Mouse (Mus musculus): ENCODE measurements around the gene Parm1.

The Parm1 gene

DNA sequence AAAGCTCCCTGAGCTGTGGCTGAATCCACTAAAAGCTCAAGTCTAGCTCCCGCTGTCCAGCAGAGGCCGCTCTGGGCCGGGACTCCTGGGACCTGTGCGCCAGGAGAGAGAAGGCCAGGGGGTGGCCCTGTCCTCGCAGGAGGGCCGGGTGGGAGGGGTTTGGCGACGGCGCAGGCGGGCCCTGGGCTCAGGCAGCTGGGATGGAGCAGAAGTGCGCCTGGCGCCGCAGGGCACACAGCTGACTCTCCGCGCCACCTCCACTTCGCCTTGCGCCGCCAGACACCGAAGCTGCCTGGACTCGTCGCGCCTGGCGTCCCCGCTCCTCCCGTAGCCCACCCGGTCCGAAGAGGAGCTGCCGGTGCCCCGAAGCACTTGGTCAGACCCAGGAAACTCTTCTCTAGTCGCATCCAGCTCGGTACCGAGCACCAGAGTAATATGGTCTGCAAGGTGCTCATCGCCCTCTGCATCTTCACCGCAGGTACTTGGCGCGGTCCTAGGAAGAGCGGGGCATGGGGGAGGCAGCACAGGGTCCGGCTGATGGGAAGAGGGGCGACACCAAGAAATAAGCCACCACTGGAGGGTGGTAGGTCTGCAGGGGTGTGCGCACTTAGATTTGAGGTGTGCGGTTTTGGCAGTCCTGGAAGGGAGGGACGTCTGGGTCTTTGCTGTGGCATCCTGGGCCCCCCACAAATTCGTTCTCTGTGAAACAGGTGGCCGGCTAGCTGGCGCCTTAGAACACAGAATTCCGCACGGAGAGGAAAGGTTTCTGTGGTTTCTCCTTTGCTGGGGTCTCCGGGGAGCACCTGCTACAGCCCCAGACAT, at the start of gene Parm1:
Gene Parm1, plus strand, starts transcription at position 136 of the 822 bp plus-strand sequence.
- peak; percentile 74 to 77 for DNase-seq

DNA sequence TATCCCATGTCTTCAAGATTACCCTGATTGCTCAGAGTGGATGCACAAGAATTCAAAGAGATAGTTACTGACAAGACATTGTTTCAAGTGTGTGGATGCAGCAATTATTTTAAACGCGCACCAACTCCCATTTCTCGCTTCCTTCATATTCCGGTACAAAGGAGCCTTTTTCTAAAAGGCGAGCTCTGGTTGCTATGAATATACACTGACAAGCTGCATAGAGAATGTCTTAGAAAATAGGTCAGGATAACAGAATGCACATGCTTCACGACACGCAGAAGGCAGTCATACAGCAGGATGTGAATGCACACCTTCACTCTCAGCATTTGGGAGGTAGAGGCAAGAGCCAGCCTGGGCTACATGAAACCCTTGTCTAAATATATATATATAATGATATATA, 42.2 kb upstream of the Parm1 start:
- DNase-seq, result no peak

DNA sequence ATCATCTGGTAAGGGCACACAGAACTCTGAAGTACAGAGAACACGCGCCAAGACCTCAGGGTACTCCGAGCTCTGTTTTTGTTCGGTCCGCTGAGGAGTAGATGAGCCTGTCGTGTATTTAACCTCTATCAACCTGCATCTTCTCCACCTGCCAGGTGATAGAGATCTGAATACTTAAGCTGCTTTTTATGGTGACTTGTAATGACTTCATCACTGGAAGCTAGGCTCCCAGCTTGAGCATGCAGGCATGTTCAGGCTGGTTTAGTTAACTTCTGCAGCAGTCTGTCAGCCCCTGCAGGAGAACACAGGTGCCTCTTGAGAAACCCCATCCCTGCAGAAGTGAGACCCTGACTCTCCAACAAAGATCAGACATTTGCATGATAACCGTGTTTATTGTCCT, 40.6 kb upstream of the Parm1 start:
- no peak for DNase-seq

DNA sequence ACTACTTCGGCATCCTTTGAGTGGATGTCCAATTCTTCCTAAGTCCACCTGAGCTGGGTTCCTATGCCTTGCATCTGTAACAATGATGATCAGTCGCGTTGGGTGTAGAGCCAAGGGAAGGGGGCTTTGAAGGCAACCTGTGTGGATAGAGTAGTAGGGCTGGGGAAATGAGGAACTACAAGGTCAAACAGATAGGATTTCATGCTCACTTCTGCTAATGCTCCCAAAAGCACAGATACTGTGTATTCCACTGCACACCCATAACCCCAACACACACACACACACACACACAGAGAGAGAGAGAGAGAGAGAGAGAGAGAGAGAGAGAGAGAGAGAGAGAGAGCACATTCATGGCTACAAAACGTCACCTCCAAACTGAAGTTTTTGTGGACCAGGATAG, 38.7 kb upstream of the Parm1 start:
- DNase-seq, result no peak

DNA sequence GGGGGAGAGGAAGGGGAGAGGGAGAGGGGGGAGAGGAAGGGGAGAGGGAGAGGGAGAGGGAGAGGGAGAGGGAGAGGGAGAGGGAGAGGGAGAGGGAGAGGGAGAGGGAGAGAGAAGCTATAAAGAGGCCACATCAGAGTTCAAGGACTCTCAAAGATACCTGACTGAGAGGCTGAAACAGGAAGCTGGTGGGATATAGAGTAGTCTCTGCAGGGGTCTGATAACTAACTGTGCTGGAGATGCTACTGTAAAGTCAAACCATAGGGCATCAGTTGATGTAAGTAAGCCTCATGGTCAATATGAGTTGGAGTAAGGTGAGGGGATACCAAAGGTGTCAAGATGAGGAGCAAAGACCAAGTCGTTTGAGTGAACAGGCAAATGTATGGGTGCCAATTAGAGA, 37.3 kb upstream of the Parm1 start:
- no peak for DNase-seq

DNA sequence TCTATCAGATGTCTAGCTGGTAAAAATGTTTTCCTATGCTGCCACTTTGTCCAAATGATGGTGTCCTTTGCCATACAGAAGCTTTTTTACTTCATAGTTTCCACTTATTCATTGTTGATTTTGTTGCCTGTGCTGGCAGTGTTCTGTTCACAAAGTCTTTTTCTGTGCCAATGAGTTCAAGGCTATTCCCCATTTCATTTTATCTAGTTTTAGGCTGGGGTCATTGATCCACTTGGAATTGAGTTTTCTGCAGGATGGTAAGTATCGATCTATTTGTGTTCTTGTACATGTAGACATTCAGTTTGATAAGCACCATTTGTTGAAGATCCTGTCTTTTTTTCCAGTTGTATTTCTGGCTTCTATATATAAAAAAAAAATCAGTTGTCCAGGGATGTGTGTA, 33.1 kb upstream of the Parm1 start:
- DNase-seq, result no peak

DNA sequence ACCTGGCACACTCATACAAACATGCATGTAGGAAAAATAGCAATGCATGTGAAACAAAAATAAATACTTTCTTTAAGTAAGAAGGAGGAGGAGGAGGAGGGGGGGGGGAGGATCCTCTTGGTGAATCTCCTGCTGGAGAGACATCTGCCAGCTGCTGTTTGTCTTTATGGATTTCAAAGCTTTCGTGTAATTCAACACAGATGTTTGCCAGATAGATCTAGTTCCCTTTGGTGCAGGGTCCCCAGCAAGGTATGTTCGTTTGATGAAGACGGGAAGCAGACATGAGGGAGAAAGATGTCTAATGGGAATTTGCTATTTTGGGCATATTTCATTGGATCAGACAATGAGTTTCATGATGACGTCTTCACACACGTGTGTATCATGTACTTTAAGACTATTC, 23.0 kb upstream of the Parm1 start:
- no peak for DNase-seq

DNA sequence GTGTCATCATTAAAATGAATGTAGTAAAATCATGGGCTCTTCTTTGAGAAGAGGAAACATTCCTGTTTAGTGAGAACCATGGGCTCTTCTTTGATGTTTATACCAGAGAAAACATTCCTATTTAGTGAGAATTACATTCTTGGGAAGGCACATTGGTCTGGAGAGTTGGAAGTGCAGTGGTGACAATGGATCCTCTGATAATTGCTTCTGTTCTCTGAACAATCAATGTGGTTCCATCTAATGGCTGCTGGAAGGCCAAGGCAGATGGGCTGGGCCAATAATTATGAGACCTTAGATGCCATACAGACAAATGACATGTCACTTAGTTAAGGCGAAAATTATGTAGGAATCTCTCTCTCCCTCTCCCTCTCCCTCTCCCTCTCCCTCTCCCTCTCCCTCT, 16.1 kb upstream of the Parm1 start:
- DNase-seq, result no peak

DNA sequence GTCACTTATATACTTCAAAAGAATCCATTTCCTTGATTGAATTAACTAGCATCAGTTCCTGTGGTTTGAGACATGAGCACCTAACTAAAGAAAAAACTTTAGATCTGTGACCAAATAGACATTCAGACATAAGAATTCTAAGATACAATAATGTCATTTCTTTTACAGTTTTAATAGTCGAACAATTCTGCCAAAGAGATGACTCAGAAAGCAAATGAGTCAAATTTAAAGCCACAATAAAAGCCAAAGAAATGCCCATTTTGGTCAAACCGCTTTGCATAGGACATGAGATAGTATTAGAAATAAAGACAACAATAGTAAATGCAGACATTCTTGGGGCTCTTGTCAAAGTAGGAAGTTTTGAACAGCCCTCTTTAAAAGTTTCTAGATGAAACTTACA, 15.0 kb upstream of the Parm1 start:
- DNase-seq, result no peak

DNA sequence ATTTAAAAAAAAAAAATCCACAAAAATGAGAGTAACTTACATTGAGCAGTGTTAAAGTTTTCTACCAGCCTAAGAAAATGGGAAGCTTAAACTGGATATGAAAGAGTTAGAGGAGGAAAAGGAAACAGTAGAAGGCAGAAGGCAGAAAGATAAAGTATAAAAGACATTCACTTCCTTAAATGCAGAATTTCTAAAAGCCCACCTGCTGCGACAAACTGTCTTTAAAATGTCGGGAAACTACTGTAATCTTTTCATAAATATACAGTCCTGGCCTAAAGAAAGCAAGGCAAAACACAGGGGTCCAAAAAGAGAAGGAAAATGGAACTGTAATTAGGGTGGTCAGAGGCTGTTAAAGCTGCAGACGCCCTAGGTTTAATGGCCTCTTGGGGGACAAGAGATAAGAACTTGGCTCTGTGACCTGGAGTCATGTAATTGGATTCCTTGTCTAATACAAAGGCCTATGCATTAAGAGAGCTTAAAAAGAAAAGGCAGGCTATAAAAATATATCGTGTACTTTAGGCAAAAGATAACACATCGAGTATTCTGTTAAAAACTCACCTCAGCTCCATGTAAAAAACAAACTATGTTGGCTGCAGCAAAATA, 13.0 kb upstream of the Parm1 start:
- no peak for DNase-seq

DNA sequence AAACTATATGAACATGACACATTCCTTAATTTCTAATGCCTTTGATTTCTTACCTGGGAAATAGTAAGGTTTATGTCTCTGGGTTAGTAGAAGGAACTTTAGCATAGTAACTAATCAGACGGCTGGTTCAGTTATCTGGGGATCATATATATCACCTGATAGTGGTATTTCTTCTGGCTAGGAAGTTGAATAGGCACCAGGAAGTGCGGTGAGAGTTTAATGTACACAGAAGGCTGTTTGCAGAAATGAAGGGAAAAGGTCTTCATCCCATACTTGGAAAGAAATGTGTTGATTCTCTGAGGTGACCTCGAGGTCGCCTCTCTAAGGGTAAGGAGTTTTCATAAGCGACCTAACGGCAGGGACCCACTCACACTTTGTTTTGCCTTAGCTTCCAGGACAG, 338 bp upstream of the Parm1 start:
- DNase-seq, result no peak

DNA sequence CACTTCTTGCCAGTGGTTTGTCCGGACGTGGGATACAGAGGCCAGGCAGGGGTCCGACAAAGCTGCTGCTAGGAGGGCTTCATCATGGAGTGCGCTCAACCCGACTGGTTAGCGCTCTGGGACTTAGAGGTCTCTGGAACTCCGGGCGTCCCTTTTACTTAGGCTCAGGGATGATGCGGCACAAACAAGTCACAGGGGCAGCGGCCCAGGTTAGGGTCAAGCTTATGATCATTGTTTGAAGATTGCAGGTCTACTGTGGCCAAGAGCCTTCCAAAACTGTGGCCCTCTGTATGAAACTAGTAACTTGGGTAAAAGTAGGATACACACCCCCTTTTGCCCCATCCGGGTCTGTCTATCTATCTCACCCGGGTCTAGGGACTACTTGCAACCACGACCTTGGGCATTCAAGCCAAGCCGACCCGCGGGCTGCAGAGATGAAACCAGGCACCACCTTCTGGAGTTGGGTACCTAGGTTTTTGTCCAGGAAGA, 931 bp downstream of the Parm1 start:
- DNase-seq, result peak in 1 of 2 experiments; percentile 4

DNA sequence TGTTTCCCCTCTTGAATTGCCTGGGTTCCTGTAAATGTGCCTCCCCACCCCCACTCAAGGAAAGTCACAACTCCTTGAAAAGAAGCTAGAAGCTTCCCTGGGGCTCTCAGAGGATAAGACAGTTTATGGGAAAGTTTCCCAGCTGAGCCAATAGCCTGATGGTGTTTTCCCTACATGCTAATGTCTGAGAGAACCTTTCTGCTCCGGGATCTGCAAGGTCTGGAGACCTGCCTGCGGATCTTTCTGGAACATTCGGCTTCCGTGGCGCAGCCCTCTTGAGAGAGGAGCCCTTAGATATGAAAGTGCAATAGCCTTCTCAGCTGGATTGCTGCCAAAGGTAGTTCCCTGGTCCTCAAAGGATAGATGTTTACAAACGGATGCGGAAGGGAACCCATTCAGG, 1.5 kb downstream of the Parm1 start:
- DNase-seq, result peak; percentile 20 to 25

DNA sequence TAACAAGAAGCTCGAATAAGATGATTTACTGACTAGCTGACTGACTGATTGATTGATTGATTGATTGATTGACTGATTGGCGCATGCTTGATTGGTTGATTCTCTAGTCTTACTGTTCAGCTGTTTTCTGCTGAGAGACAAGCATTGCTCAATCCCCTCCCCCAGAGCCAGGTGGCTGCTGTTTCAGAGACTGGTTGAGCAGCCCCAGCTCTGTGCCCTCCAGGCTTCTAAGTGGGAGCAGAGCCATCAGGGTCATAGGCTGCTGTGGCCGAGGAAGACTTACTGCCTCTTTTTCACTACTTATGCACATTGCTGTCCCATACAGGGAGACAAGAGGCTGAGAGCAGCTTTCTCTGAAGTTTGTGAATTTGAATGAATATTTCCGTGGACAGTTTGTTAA, 2.1 kb downstream of the Parm1 start:
- DNase-seq, result peak; percentile 14 to 20

DNA sequence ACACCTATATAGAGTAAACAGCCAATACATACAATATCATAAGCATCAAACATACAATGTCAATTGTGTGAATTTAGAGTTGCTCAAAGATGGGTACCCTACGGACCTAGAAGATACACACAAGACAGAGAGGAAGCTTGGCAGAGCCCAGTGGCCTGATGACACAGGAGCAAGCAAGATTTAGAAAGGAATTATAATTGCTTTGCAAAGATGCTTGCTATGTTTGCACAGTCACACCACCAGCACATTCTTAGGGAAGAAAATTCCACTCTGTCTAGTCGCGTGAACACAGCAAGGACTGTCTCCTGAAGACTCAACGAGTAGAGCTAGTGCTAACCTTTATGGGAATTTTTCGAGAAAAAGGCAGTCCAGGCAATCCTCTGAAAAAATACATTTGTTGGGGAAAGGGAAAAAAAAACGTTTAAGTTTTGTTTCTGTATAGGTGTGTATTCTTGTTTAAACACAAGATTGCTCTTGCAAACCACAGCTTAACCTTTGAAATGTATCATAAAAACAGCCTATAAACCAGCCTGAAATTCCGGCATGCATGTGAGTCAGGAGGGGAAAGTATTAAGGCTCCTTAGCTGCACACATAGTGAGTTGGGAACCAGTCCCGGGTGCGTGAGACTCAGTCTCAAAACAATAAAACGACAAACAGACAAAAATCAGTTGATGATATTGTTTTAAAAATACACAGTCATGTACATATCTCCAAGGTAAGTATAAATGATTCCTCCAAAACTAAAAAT, 15.5 kb downstream of the Parm1 start:
- no peak for DNase-seq

DNA sequence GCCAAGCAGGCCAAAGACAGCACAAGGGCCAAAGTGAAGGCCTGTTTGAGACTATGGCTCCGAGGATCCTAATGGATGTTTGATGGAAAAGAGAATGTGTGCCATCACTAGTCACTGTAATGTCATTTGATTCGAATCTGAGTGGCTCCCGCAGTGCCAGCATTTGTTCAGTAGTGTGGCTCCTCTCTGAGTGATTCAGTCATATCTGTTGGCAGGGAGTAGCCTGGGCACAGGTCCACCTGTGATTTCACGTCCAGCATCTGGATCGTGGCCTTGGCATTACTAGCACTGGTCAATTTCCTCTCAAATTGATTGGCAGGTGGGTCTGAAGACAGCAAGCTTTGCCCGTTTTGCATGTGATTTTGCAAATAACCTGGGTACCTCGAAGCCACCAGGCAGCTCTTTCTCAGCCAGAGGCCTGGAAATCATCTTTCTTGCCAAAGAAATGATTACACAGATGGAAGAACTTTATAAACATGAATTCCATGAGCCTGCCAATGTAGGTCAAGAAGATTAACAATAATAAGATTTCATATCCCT, 41.7 kb downstream of the Parm1 start:
- DNase-seq, result peak; percentile 85 to 86

DNA sequence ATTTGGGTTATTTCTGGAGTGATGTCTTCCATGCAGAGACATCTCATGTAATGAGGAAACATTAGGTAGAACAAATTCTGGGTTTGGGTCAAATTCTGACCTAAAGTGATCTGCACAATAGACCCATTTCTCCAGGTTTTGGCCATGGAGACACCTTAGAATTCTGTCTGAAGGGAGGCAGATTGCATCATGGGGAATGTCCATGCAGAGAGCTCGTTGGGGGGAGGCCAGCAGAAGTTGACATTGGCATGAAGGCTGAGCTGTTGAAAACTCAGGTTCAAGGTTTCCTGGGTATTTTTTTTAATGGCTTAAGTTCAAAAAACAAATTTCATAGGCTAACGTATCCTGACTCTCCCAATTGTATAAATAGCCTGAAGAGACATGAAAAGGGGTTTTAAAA, 42.3 kb downstream of the Parm1 start:
- DNase-seq, result peak; percentile 19 to 20

DNA sequence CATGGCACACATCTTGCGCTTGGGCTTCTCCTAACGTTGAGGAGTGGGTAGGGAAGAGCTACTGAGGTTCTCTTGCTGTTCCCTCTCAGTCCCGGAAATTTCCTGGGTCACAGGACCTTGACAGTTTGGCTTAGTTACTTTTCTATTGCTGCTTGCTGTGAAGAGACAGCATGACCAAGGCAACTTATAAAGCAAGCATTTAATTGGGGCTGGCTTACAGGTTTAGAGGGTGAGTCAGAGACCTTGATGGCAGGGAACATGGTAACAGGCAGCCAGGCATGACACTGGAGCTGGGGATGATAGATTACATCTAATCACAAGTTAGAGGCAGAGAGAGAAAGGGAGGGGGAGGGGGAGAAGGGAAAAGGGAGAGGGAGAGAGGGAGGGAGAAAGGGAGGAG, 44.0 kb downstream of the Parm1 start:
- no peak for DNase-seq

DNA sequence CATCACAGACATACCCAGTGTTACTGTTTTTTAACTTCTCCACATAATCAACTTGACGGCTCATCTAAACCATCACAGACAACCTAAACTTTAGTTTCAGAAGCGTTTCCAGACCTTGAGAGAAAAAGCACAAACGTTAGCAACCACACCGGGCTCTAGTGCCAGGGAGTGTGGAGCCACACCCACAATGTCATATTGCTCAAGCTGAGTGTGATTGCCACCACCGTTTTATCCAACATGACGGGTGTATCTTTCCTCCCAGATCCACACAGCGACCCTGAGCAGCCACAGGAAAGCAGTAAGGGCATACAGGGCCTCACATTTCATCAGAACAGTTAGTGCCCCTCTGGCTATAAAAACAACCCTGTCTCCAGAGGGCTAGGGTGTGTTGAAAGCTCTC, 45.1 kb downstream of the Parm1 start:
- DNase-seq, result no peak

DNA sequence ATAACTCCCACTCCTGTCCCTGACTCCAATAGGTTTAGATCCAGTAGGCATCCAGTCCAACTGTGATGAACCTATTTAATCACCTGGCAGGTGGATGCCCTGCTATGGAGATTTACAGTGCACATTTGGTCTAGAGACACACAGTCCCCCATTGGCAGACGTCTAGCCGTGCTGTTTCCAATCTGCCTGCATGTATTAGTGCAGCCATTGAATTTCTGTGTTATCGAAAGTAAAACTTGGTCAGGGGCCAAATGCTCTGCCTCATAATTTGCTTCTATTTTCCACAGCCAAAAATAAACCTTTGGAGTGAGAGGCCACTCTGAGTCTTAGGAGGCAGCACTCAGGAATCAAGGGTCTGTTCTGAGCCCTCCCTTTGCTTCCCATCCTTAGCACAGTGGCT, 46.6 kb downstream of the Parm1 start:
- peak; percentile 50 to 70 for DNase-seq

DNA sequence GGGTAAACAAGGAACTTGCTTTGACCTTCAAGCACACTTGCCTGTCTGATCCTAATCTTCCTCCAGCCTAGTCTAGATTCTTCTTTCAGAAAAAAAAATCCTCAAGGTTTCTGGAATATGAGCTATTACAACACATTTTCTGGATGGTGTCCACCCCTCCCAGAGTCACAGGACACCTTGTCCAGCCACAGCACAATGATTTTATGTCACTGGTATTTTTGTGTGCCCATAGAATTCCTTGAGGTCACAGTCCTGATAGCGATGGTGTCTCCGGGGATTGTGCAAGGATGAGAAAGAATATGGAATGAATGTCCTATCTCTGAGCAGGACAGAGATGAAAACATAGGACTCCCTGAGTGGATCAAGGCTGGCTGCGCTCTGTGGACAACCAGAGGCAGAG, 48.0 kb downstream of the Parm1 start:
- no peak for DNase-seq

DNA sequence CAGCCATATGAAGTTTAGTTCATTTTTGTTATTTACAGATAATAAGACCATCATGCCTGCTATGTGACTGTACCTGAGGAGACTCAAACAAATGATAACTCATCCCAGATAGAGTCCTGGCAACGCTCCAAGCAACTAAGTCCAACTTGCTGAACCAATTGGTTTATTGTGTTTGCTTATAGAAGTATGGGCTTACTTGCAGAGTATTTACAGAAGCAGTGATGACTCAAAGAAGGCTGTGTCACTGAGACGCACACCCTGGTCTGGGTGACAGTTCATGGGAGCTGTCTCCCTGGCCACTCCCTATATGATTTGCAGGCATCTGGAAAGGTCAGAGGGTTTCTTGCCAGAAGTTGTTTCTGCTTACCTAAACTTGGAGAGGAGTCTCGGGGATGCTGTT, 49.2 kb downstream of the Parm1 start:
- no peak for DNase-seq

DNA sequence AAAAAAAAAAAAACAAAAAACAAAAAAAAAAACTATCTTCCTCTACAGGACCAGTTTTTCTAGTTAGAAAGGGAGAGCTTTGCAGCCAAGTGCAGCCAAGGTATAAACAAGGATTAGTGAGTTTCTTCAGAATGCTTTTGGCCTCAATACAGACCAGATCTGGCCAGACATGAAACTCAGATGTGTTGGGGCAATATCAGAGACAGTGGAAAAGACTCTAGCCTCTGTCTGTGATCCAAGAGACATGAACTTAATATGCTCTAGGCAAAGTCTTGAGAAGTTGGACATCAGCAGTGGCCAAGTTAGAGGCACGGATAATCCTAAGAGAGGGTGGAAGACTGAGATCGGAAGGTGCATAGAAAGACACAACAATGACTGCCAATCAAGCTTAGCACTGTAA, 56.8 kb downstream of the Parm1 start:
- DNase-seq, result no peak

DNA sequence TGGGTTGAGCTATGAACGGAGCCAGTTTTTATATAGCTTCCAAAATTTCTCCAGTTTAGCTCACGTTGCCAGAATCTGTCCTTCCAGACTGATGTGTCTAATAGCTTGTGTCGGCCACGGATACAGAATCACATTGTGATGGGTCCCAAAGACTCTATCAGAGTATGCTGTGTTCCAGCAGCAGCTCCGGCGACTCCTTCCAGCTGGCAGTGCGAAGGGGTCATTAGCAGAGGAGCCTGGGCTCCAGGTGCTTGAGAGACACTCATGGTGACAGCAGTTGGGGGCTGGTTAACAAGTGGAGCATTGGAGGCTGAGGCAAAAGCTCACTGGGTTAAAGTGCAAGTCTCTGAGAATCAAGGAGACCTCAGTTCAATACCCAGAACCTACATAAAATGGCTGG, 61.5 kb downstream of the Parm1 start:
- DNase-seq, result no peak

Measured in cerebellum, postnatal 14 days (tissue).